Mouse (Mus musculus) right cerebral cortex, postnatal 14 days (tissue): ENCODE measurements around the gene 1700017B05Rik.
"Not testable (repeated sequence)": the region's sequence is repeated elsewhere in the genome, so short reads cannot be mapped to it uniquely, and the experiment has no call there.

Experiments
- DNase-seq: peaks from one replicate; pipeline ENCODE4 v3.0.0; 2022

1700017B05Rik gene

DNA sequence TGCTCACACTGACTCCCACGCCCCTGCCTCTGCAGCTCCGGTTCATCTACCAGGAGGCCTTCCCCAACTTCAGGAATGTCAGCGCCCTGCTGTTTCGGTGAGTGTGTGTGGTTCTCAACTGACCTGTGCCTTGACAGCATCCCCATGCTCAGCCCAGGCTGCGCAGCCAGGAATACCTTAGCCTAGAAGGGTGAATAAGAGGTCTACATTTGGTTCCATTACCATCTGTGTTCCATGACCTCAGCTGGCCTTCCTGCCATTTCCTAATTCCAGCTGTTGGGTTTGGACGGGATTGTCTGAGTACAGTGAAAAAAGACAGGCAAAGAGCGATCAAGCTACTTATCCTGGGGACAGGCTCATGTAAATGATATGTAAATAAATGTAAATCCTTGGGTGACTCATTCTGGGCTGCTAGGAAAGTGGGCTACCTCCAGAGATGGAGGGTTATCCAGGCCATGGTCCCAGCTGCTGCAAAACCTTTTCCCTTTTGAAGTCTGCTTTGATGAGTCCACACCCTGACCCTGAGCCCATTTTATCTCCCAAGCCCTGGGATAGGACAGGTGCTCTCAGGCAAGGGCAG is 18.2 kb downstream of the 1700017B05Rik start:
- DNase-seq: no peak

DNA sequence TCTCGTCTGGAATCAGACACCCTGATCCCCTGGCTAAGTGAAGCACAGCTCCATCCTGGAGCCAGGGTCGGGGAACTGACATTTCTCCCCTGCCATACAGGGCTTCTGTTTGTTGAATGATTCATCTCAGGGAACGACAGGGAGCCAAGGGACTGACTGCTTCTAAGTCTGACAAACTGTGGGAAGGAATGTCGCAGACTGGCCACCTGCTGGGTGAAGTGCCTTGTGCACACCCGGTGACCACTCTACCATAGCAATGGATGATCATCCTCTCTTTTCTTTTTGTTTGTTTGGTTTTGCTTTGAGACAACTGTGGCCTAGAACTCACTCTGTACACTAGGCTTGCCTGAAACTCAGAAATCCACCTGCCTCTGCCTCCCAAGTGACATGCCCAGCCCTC is 19.5 kb downstream of the 1700017B05Rik start:
- no peak for DNase-seq

DNA sequence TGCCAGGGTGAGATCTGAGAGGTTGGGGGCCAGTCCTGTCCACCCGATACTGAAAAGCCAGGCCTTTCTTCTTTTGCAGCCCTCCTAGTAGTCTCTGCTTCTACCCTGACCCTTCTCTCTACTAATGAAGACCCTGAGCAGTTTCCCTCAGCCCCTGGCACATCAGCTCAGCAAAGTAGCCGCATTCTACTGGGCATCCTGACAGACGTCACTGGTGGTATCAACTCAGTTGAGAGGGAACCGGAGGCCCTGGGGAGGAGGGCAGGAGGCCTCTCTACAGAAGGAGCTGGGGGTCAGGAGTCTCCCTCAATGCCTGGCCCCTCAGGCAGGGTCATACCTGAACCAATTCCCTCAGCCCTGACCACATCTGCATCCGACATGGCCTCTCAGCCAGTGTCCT is 21.3 kb downstream of the 1700017B05Rik start:
- DNase-seq: no peak

DNA sequence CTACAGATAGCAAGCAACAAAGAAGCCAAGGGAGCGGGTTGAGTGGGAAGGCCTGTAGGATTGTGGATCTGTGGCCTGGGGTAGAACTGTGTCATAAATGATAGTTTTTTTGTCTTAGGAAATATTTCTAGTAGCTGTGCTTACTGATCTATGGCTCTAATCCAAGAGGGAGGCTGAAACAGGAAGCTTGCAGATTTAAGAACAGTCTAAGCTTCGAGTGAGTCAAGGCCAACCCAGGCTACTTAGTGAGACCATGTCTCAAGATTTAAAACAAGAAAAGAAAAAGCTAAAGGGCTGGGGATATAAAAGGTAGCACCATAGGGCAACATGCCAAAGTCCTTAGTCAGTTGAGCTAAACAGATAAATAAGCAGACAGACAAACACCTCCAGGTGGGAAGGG is 24.2 kb downstream of the 1700017B05Rik start:
- no peak for DNase-seq

DNA sequence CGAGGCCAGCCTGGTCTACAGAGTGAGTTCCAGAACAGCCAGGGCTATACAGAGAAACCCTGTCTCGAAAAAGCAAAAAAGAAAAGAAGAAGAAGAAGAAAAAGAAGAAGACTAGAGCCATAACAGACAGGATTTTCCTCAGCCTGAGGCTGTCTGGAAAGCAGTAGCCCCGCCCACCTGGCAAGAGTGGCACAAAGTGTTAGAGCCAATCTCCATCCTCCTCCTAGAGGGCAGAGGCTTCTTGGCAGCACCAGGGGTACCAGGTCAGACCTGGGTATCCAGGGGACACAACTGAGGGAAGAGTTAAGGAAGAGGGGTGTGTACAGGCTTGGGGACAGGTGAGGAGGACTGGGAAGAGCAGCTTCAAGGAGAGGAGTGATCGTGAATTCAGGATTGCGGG is 24.7 kb downstream of the 1700017B05Rik start:
- DNase-seq: no peak

DNA sequence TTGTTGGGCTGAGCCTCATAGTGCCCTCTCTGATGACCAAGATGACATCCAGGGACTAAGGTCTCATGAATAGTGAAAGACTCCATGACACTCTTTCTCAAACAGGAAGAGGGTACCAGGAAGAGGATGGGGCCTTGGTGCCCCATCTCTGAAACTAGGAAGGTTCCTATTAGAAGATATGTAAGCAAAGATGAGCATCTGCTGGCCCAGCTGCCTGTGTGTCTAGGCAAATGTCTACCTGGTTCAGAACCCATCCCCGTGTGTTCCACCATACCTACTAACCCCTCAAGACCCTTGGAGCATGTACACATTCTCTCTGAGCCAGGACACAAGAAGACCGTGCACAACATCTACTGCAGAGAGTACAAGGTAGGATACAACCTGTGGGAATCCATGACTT is 26.2 kb downstream of the 1700017B05Rik start, which contains the start of gene Trcg1:
Gene Trcg1, plus strand, starts transcription at position 301 of the 400 bp plus-strand sequence.
- no peak for DNase-seq

DNA sequence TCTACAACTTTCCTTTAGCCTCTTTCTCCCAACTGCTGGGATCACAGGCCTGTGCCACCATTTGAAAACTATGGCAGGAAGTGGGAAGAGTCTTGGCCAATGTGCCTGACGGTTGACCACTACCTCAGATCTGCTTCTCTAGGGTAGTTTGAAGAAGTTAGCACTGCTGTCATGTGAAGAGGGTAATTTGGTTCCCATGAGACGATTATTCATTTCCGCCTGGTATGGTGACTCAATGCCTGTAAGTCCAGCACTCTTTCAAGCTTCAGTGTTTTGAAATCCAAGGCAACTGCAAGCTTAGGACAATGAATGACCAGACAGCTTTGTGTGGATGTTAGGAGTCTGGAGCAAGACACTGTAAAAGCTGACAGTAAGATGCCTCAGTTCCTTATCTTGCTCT is 28.6 kb downstream of the 1700017B05Rik start:
- no peak for DNase-seq

DNA sequence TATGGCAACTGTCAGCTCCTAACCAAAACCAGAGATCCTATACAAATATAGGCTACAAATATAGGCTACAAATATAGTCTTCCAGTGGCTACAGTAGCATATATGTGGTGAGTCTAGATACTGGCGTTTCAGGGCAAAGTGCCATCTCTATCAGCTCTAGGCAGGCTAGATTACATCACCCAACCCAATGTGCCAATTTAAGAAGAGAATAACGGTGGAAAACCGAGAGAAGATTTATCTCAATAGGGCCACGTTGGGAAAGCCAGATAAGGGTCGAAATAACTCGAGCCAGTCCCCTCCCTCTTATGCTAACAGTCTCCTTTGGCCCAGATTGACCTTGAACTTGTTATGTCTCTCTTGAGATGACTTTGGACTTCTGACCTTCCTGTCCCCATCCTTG is 29.3 kb downstream of the 1700017B05Rik start:
- no peak for DNase-seq

DNA sequence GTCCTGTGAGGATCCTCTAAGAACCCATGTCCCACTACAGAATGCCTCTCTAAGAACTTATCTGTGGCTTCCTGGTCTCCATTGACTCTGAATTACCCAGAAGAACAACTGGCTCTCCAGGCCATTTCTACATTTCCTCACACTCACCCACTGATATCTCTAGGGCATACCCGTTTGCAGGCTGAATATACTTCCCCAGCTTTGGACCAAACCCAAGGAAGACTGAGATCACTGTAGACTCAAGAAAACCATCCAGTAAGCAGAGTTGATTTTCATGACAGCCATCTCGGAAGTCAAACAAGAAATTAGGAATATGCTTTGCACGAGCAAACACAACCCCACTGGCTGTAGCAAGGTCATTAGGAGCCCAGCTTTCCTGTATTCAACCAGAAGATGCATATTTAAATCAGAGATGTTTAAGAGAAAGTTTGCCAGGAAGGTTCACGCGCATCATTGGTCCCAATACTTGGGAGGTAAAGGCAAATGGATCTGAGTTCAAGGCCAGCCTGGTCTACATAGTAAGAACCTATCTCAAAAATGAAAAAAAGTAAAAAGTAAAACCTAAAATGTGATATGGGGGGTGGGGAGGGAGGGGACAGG is 30.0 kb downstream of the 1700017B05Rik start:
- DNase-seq: no peak

DNA sequence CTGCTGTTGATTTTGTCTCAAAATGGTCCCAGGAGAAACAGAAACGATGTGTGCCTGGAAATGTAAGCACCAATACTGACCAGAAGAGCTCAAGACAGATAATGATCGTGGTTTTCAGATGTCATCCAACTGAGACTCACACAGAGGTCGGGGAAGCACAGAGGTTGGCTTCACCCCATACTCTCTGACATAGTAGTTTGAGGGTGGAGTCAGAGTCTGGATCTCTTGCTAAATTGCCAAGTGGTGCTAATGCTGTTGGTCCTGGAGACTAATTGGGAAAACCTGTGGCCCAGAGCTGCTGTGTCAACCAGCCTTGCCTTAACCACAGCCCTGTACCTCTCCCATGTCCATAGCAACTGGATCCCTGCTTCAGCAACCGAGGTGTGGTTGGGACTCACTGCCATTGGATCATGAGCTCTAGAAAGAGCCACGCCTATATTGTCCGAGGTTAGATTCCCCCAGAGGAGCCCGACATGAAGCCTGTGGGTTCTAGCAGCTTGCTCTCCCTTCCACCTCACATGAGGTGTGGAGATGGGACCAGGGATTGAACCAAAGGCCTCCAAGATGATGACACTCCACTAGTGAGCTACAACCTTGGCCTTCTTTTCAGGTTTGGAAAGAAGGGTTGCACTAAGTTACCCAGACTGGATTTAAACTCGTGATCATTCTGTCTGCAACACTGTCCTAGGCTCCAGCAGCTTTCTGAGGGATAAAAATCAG is 30.7 kb downstream of the 1700017B05Rik start:
- no peak for DNase-seq

DNA sequence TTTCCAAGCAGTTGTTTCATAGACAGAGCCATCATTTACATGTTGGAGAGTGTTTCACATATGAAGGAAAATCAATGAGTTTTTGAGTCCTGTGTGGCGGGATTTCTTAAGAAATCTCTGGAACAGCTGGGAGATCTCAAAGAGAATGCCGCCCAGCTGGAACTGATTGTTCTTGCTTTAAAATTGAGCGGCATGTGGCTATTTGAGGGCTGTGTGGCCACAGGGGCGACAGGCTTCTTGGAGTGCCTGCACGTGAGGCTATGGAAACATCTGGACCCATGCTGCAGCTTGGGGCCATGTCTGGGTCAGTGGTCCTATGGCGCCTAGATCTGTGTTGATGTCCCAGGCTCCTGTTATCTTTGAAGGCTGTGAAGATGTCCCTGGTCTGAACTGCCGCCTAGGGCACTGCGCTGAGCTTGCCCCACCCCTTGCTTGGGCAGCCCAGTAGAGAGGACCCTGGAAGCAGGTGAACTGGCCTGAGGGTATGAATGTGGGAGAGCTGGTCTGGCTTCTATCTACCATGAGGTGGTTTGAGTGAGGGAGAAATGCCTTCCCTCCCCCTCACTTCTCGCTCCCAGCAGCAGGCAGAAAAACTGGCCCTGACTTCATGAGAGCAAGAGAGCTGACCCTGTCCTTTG is 32.1 kb downstream of the 1700017B05Rik start:
- DNase-seq: no peak

DNA sequence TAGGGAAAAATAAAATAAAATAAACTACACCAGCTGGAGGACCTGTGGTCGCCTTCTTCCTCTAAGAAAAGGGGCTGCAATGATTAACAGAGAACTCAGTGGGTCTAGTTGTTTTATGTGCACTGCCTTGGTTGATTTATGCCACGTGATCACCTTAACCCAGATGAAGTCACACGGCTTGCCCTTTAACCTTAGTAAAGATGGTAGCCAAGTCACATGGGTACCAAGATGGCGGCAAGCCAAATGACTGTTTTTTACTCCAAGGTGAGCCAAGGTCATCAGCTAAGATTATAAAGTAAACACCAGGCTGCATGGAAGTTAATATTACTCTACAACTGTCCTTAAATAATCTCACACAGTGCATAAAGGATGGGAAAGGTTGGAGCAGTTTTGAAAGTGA is 32.7 kb downstream of the 1700017B05Rik start:
- no peak for DNase-seq

DNA sequence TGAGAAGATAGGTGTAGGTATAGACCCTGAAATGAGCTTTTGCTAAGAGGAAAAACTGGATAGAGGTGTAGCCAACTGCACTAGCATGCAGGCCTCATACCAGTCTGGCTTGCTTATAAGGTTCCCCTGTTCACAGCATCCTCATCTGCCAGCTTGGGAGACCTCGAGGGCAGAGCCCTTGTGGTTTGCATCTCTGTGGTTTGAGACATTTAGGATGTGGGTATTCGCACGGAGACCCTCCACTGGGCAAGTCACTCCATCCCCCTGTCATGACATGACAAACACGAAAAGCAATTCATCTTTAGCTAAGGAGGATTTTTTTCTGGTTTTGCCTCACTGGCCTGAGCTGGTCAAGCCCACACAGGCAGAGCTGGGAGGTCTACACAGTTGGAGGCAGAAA is 34.2 kb downstream of the 1700017B05Rik start:
- DNase-seq: no peak

DNA sequence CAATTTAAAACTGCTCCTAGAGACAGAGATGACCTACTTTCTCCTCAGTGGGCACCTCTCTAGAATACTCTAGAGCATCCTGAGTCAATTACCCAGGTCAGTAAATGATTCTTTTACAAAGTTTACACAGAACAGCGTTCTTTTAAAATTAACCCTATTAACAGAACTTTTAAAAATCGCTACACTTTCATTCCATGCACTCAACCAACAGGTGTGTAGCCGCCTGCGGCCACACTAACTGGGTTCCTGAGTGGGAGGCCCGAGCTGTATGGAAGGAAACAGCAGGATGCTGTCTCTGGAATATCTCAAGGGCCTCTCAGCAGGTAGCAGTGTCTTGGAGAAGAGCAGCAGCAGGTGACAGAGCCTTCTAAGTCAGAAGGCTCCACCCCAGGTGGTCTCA is 35.2 kb downstream of the 1700017B05Rik start:
- no peak for DNase-seq

DNA sequence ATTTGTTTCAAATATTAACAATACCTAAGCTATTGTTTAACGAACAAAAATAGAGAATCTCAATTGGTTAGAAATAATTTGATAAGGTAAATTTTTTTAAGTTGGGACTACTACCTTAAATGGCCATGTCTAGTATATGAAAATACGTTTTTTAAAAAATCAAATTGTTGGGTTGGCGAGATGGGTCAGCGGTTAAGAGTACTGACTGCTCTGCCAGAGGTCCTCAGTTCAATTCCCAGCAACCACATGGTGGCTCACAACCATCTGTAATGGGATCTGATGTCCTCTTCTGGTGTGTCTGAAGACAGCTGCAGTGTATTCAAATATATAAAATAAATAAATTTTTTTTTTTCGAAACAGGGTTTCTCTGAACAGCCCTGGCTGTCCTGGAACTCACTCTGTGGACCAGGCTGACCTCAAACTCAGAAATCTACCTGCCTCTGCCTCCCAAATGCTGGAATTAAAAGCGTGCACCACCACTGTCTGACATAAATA is 35.7 kb downstream of the 1700017B05Rik start:
- DNase-seq: not testable (repeated sequence)

DNA sequence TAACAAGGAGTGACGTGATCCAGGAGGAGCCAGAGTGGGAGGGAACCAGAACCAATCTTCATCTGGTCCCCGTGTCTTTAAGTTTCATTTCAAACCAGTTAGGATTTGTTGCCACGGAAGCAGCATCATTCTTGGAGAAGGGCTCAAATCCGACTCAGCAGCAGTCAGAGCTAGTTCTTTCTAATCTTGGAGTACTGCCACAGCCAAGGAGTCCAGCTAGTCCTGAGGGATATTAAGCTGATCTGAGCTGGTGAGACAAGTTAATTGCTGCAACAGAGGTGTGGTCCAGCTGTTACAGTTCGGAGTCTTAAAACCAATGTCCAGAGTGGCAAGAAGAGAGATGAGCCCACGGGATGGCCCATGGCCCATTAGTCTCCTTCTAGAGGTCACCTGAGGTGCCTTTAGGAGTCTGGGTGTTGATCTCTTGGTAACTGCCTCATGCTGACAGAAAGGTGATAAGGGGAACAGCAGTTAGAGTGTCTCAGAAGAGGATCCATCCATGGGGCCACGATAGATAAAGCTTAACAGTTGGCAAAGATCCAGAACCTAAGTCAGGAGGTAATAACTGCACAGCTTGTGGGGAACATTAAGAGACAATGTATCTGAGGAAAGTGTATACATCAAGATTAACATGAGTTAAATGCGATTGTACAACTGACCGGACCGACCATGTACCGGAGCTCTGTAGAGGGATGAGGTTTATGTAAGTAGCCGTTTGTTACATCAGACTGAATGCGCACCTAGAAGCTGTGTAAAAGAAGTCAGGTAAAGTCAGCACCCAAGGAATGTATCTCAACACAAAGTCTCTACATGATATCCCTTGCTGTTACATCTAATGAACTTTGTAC is 36.4 kb downstream of the 1700017B05Rik start:
- no peak for DNase-seq

DNA sequence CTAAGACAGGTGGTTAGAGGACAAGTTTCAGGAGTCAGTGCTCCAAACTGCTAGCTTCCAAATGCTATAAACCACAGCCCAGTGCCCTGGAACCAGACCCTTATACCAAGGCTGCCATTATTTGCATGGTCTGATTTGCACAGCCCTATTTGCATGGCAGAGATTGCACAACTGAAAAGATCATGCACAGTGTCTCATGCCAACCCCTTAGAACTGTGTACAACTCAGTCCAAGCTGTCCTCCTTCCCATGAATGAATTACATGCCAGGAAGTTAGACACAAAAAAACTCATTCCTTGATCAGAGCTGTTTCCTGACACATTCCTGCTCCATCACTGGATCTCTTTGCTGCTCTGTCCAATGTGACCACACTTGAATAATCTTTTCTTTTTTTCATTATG is 39.1 kb downstream of the 1700017B05Rik start:
- DNase-seq: no peak

DNA sequence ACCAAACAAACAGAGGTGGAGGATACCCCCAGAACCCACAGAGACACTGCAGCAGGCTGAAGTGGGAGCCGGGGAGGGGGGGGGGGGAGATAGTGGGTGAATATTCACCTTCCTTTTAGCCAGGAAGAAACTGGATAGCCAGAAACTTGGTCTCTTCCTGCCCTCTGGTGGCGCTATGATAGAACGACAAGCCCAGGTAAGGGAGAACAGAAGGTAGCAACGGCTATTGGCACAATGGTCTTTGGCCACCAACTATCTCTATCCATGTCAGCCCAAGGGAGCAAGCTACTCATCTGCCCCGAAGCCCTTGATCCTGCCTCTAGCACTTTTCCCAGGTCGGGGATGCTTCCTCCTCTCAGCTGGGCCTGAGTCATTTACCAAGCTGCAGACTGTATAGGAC is 42.1 kb downstream of the 1700017B05Rik start:
- DNase-seq: peak; percentile 19

DNA sequence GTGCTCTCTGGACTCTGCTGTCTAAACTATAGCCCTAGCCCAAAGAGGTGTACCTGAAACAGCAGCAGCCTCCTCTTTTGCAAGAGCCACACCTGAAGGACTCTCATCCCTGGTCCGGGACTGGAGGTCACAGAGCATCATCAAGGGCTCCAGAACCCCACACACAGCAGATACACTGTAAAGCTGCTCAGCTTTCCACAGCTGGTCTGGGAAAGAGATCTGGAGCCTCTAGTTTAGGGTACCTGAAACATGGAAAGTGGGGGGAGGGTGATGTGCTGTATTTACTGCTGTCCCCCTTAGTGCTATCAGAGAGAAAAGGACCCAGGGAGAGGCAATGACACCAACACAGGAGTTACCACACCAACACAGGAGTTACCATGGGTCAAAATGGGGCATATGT is 42.9 kb downstream of the 1700017B05Rik start:
- DNase-seq: no peak

DNA sequence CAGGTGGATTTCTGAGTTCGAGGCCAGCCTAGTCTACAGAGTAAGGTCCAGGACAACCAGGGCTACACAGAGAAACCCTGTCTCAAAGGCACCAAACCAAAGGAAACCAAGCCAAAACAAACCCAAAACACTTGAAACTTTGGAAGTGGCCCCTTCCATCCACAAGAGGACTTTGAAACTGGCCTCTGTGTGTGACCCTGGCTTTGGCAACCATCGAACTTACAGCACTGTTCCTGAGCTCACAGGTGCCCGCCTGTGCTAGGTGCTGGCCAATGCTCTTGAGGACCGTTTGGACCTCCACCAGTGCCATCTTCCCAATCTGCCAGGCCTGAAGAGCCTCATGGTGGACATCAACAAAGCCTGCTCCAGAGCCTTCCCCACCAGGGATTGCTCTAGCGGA is 43.6 kb downstream of the 1700017B05Rik start:
- DNase-seq: no peak

DNA sequence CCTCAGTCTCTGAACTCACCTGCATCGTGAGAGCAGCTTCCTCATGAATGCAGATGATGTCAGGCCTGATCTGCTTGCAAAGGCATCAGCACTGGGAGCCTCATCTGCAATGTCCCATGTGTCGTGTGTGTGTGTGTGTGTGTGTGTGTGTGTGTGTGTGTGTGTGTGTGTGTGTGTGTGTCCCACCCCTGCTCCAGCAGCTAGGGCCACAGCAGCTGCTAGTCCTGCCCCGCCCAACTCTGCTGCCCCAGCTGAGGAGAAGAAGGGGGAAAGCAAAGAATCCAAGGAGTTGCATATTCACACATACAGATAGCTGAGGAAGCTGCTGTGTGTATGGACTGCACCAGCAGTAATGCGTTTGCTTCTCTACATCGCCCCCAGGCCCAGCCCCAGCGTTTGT is 45.2 kb downstream of the 1700017B05Rik start:
- no peak for DNase-seq

DNA sequence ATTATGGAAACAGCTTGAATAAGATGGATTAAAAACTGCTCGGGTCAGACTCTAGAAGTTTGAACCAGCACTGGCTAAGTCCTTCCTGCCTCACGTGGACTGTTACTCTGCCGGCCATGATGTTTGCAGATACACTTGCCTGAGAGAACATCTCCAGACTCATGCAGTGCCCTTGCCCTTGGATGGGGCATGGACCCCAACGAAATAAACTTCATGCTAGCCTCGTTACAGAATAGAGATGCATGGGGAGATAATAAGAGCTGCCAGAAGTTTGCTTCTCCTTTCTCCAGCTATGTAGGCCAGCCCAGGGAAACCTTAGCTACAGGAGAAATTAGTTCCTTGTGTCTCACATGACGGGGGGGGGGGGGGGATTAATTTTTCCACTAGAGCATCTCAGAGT is 47.9 kb downstream of the 1700017B05Rik start:
- no peak for DNase-seq
